Mouse (Mus musculus) kidney, adult 8-10 months (tissue): ENCODE results near the gene Treml2.

Experiments
- DNase-seq, 2 experiments: peaks; one replicate each; pipeline ENCODE4 v3.0.0; 2022

The Treml2 gene

GRCm38 (mm10) chr17:48355822-48356221, 56.5 kb downstream of the Treml2 start:
- DNase-seq, result no peak

GRCm38 (mm10) chr17:48357892-48358291, 58.6 kb downstream of the Treml2 start:
- no peak for DNase-seq

- no peak for DNase-seq
Measured at GRCm38 (mm10) chr17:48359616-48360015, 60.3 kb downstream of the Treml2 start, which contains the start of gene Treml1. Treml1 (plus strand) TSS chr17:48359916.

GRCm38 (mm10) chr17:48360462-48360861, 61.2 kb downstream of the Treml2 start:
- no peak for DNase-seq
